Mouse (Mus musculus) heart, embryonic 16.5 days (tissue): ENCODE data around the gene Gpa33. TPM values are rescaled to one million over a fixed set of nuclear protein-coding genes. Genes with fewer than 3 reads are reported as not detected.

Source experiments
- ATAC-seq: fragments of 200-750 bp; cut with Nextera tagmentation; replicated peaks from 2 replicates; pipeline ENCODE4 v1.8.0; 2017; ENCODE audit warnings: moderate number of reproducible peaks; ENCODE audit not compliant: insufficient read depth, low FRiP score; ENCODE audit errors: extremely low read depth
- H3K27ac ChIP-seq: fragments of 300-500 bp; sonication (generic); 2 replicates; pipeline ENCODE4 v1.5.1; 2014; ENCODE audit warnings: mild to moderate bottlenecking, low read length, control low read depth, moderate library complexity
- H3K27me3 ChIP-seq: fragments of 300-500 bp; sonication (generic); 2 replicates; pipeline ENCODE4 v1.6.1; 2014; ENCODE audit warnings: low read length, mixed read lengths; ENCODE audit not compliant: control insufficient read depth, insufficient read depth
- H3K36me3 ChIP-seq: fragments of 300-500 bp; sonication (generic); 2 replicates; pipeline ENCODE4 v1.6.1; 2014; ENCODE audit not compliant: control insufficient read depth, insufficient read depth
- H3K4me1 ChIP-seq: fragments of 300-500 bp; sonication (generic); 2 replicates; pipeline ENCODE4 v1.6.1; 2014; ENCODE audit warnings: low read length, mixed read lengths; ENCODE audit not compliant: control insufficient read depth, insufficient read depth
- H3K4me2 ChIP-seq: fragments of 300-500 bp; sonication (generic); 2 replicates; pipeline ENCODE4 v1.6.1; 2014; ENCODE audit warnings: low read depth, mild to moderate bottlenecking, control low read depth, low read length
- H3K4me3 ChIP-seq: fragments of 300-500 bp; sonication (generic); 2 replicates; pipeline ENCODE4 v1.5.1; 2014; ENCODE audit warnings: mild to moderate bottlenecking, control low read depth, low read length
- H3K9ac ChIP-seq: fragments of 300-500 bp; sonication (generic); 2 replicates; pipeline ENCODE4 v1.6.1; 2014; ENCODE audit warnings: low read length, control low read depth
- H3K9me3 ChIP-seq: fragments of 300-500 bp; sonication (generic); replicated peaks from 2 replicates; pipeline ENCODE4 v1.6.1; 2016; ENCODE audit warnings: low read length; ENCODE audit not compliant: control insufficient read depth
- WGBS: fragments of 180-500 bp; shearing (Covaris S2); extraction: QIAGEN DNeasy Blood & Tissue Kit; methylation state at CpG from one replicate; pipeline ENCODE4 v1.1.7; 2014; 5-methylcytosine and 5-hydroxymethylcytosine counted together
- polyA plus RNA-seq: library from polyadenylated mRNA; unstranded; fragments of >200 nt; fragmentation: Nextera tagmentation; extraction: Ambion mirVana; gene quantifications from 2 replicates; pipeline ENCODE4 v1.2.1, GENCODE M21; 2015

The Gpa33 gene
- polyA plus RNA-seq: 0.11 and 0.67 TPM in 2 replicates

DNA sequence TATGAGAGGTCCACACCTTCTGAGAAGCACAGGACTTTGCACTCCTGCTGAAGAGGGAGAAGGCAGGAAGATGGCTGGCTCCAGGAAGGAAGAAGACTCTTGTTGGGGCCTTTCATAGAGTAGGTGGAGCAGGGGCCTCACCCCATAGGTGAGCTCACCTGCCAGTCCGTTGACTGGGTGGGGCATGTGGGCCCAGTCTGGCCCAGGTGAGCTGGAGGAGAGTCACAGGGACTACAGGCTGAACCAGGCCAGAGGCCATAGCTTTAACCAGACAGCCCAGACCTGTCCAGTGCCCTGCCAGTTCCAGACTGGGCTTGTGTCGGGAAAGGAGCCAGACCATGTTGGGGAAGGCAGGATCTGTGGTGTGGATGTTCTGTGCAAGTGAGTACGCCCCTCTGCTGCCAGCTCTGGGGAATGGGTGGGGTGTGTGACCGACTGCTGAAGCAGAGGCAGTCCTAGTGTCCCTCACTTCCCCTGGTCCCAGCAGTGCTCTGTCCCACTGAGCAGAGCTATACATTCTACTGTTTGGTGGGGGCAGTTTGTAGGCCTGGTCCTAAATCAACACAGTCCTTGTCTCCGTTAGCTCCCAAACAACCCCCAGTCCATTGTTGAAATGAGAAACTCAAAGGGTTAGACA, at the start of gene Gpa33:
Gpa33 (plus strand) TSS at position 15 of the 637 bp plus-strand sequence.
- Histone ChIP-seq H3K9ac (no peak within 1 kb of the TSS), H3K27ac (peak within 1 kb of the TSS; percentile 99), H3K4me3 (no peak within 1 kb of the TSS), H3K4me2 (no peak within 1 kb of the TSS), H3K9me3 (no peaks in the 10 kb centered on the region), H3K27me3 (no peaks in the 10 kb centered on the region), H3K36me3 (peaks cover 3% of the 10 kb centered on the region), H3K4me1 (peaks cover 36% of the 10 kb centered on the region)
- no peak for ATAC-seq
- WGBS: 63% methylated on average over 5 of the region's 5 CpGs

DNA sequence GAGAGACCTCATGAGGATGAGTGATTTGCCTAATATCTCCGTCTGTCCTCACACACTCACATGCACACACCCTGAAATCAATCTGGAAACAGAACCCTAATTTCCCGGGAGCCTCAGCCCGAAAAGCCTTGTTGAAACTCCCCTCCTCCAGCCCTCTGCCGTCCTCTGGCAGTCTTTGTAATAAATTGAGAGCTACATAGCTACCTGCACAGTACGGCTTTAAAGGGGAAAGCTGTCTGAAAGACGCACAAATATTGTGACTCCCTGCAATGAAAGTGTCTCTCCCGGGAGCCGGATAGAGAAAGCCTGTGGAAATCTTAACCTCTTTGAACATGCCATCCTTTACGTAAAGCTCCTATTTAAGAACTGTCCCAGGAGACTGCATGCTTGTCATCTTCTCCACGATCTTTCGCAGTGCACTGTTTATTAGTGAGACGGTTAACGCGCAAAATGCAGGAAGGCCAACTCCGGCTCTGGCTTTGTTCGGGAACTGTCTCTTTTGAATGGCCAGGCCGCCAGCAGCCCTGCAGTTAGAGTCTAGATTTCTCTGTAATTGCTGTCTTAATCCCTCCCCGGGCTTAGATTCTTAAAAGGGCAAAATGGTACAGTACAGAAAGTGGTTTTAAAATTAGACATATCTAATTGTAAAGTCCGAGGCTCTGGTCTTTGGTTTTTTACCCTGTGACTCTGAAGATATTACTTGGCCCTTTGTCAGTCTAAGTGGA, 41.4 kb upstream of the Gpa33 start:
- H3K9ac ChIP-seq: no peak overlapping the region
- H3K4me1 ChIP-seq: no peaks in the 10 kb centered on the region
- H3K36me3 ChIP-seq: no peaks in the 10 kb centered on the region
- no peaks in the 10 kb centered on the region for H3K9me3 ChIP-seq
- H3K27me3 ChIP-seq: no peaks in the 10 kb centered on the region
- ATAC-seq: no peak
- H3K4me2 ChIP-seq: no peak overlapping the region
- H3K4me3 ChIP-seq: no peak overlapping the region
- 80% methylated on average over 19 of the region's 19 CpGs for WGBS
- no peak overlapping the region for H3K27ac ChIP-seq

DNA sequence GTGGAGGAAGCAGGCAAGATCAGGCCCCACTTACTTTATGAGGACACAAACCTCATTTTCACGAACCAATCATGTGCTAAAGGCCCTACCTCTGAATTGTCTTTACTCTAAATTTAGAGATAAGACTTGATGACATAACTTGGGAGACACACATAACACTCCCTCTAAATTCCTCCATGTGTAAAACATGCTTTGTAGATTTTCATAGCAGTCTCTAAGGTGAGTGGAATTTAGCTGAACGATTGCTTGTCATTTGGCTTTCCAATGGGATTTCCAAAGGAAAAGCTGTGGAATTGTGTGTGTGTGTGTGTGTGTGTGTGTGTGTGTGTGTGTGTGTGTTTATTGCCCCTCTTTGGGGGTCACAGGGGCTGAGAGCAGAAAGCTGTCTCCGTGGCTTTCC, 40.7 kb upstream of the Gpa33 start:
- Histone ChIP-seq H3K9me3 (no peaks in the 10 kb centered on the region), H3K27me3 (no peaks in the 10 kb centered on the region), H3K36me3 (no peaks in the 10 kb centered on the region), H3K4me1 (no peaks in the 10 kb centered on the region), H3K27ac (no peak overlapping the region), H3K9ac (no peak overlapping the region), H3K4me2 (no peak overlapping the region), H3K4me3 (no peak overlapping the region)
- WGBS: 60% methylated on average over 3 of the region's 3 CpGs
- ATAC-seq: no peak

DNA sequence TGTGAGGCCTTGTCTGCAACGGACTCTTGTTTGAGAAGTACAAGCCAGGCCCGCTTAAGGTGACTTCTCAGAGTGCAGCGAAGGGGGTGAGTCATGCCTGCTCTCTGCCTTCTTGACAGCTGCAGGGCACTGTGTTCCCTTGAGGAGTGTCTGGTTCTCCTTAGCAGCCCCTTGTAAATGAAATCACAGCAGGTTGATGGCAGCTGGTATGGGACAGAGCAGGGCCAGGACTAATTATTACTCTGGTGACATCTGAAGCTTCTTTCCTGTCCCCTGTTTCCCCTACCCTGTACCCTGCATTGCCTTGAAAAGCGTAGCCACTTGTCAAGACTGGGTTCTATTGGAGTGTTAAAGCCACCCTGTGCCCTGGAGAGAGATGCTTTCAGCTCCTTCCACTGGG, 40.3 kb upstream of the Gpa33 start:
- no peaks in the 10 kb centered on the region for H3K9me3 ChIP-seq
- H3K4me2 ChIP-seq: no peak overlapping the region
- H3K27ac ChIP-seq: no peak overlapping the region
- no peak for ATAC-seq
- no peaks in the 10 kb centered on the region for H3K27me3 ChIP-seq
- no peaks in the 10 kb centered on the region for H3K36me3 ChIP-seq
- 49% methylated on average over 4 of the region's 4 CpGs for WGBS
- no peaks in the 10 kb centered on the region for H3K4me1 ChIP-seq
- no peak overlapping the region for H3K9ac ChIP-seq
- H3K4me3 ChIP-seq: no peak overlapping the region

DNA sequence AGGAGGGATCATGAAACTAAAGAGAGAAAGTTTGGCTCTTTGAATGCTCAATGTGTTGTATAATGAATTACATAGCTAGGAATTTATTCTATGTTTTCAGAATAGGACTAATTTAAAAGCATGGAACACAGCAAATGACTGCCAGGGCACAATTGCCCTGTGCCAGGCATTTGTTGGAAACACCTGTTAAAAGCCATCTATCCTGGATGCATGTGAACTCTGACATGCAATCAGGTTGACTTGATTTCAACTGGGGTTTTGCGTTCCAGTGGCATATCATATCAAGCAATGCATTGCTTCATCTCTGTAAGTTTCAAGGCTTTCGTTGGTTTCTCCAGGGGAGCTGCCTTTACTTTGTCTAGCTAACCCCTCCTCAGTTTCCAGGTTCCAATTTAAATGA, 39.7 kb upstream of the Gpa33 start:
- no peak overlapping the region for H3K4me2 ChIP-seq
- no peak overlapping the region for H3K9ac ChIP-seq
- H3K27ac ChIP-seq: no peak overlapping the region
- H3K36me3 ChIP-seq: no peaks in the 10 kb centered on the region
- H3K4me1 ChIP-seq: no peaks in the 10 kb centered on the region
- H3K4me3 ChIP-seq: no peak overlapping the region
- H3K27me3 ChIP-seq: no peaks in the 10 kb centered on the region
- no peak for ATAC-seq
- H3K9me3 ChIP-seq: no peaks in the 10 kb centered on the region
- WGBS: 85% methylated on average over 2 of the region's 2 CpGs

DNA sequence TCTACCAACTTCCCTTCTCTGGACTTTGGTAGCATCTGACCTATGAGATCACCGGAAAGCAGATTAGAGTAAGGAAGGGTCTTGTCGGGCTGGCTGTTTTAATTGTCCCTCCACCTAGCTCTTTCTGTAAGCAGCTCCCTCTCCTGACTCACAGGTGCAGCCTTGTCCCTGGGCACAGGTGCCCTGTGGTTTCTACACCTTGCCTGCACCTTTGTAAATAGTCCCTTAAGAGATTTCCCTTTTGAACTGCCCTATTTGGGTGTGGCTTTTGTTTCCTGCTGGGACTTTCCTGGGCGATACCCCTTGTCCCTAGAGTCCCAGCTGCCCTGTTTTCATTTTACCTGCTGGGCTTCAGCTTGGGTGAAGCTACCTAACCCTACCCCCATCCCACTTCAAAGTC, 35.6 kb upstream of the Gpa33 start:
- H3K27me3 ChIP-seq: no peaks in the 10 kb centered on the region
- H3K4me2 ChIP-seq: no peak overlapping the region
- H3K36me3 ChIP-seq: peaks cover 31% of the 10 kb centered on the region
- no peaks in the 10 kb centered on the region for H3K9me3 ChIP-seq
- no peak overlapping the region for H3K9ac ChIP-seq
- H3K4me3 ChIP-seq: no peak overlapping the region
- H3K27ac ChIP-seq: no peak overlapping the region
- 72% methylated on average over 3 of the region's 3 CpGs for WGBS
- no peaks in the 10 kb centered on the region for H3K4me1 ChIP-seq
- ATAC-seq: no peak

DNA sequence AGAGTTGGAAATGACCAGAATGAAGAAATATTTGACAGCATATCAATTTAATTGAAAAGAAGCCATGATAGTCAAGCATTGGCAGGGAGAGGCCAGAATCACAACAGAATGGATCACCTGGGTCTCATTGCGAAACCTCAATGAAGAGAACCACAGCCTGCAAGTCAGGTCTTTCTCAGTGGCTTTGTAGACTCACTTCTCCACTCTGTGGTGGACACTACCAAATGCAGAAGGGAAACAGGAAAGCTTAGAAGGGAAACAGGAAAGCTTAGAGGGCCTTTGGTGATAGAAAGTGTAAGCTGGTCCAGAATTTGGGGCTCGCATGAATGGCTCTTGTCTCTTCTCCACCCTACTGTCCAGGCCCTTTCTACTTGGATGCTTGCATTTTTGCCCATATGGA, 31.9 kb upstream of the Gpa33 start:
- Histone ChIP-seq H3K4me3 (no peak overlapping the region), H3K27ac (no peak overlapping the region), H3K9me3 (no peaks in the 10 kb centered on the region), H3K4me1 (no peaks in the 10 kb centered on the region), H3K27me3 (no peaks in the 10 kb centered on the region), H3K4me2 (no peak overlapping the region), H3K9ac (no peak overlapping the region), H3K36me3 (peaks cover 52% of the 10 kb centered on the region)
- ATAC-seq: no peak
- 95% methylated on average over 2 of the region's 2 CpGs for WGBS

DNA sequence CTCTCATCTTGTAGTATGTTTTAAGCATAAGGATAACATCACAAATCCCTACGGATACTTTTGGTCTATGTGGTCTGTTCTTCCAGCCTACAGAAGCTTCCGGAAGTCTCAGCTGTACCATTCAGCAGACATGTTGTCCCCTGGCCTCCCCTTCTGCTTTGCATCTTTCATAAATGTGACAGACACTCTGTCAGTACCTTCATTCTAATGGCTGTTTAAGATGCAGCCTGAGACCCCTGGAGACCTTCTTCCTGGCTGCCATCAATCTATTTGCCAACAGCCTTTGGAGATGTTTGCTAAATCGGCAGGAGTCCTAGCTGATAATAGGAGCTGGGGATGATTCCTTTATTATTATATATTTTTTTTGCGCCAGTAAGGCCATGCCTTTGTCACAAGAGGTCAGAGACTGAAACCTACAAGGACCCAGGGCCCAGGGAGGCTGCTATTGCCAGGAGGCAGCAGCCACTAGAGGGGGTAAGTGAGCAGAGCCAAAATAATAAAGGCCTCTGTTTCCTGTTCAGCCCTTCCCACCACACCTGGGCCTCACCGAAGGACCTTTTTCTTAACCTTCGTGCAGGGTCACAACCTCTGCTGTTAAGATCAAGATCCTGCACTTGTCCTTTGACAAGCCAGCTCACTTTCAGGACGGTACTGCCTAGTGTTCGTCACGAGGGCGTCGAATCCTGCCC, 27.0 kb upstream of the Gpa33 start:
- H3K9ac ChIP-seq: no peak overlapping the region
- H3K36me3 ChIP-seq: peaks cover 39% of the 10 kb centered on the region
- ATAC-seq: no peak
- no peaks in the 10 kb centered on the region for H3K9me3 ChIP-seq
- no peak overlapping the region for H3K27ac ChIP-seq
- H3K27me3 ChIP-seq: no peaks in the 10 kb centered on the region
- 67% methylated on average over 11 of the region's 11 CpGs for WGBS
- no peaks in the 10 kb centered on the region for H3K4me1 ChIP-seq
- H3K4me2 ChIP-seq: no peak overlapping the region
- no peak overlapping the region for H3K4me3 ChIP-seq

DNA sequence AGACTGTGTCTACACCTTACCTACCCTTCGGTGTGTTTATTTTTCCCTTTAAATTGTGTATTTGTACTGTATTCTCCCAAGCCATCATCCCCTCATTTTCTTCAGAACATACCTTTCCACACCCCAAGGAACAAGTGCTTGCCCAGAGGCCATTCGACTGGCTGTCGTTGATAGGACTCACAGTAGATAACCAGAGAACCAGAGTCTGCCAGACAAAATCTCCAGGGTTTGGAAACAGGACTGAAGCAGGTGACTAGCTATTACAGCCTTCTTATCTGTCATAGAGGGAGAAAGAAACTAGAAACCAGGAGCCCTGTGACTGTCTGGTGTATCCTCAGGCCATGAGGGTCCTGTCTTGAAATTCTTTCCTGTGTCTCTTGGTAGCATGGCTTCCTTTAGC, 25.2 kb upstream of the Gpa33 start:
- Histone ChIP-seq H3K4me2 (no peak overlapping the region), H3K27ac (no peak overlapping the region), H3K4me3 (no peak overlapping the region), H3K9me3 (no peaks in the 10 kb centered on the region), H3K27me3 (no peaks in the 10 kb centered on the region), H3K9ac (no peak overlapping the region), H3K4me1 (no peaks in the 10 kb centered on the region), H3K36me3 (peaks cover 30% of the 10 kb centered on the region)
- 51% methylated on average over 3 of the region's 3 CpGs for WGBS
- no peak for ATAC-seq
